Mouse (Mus musculus) common myeloid progenitor, adult 5-6 weeks (primary cell): ENCODE data around the gene C1qc. TPM values are rescaled to one million over a fixed set of nuclear protein-coding genes. Genes with fewer than 3 reads are reported as not detected.
A peak's percentile ranks its signal among the peaks of the same experiment; 100 is the strongest.

Source experiments
- ATAC-seq: replicated peaks from 2 replicates; pipeline ENCODE4 v1.8.0; 2016; ENCODE audit warnings: low read depth, mild to moderate bottlenecking, moderate TSS enrichment, inconsistent platforms; ENCODE audit not compliant: poor library complexity, severe bottlenecking
- total RNA-seq: library from RNA; stranded (forward); fragments of 200-1000, 187-1606 nt; gene quantifications from 2 replicates; pipeline ENCODE4 v1.2.3, GENCODE M21; 2017

Gene C1qc
- total RNA-seq, 1 experiment from 2014 or later, result not detected

DNA sequence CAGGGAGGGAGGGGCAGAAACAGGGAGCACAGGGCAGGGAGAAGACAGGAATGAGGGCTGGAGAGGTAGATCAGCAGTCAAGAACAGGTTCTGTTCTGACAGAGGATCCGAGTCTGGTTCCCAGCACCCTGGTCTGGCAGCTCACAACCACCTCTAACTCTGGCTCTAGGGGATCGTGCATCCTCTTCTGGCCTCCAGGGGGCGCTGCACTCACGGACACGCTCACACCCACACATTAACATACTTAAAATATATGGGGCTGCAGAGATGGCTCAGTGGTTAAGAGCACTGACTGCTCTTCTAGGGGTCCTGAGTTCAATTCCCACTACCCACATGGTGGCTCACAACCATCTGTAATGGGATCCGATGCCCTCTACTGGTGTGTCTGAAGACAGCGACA lies 32.8 kb downstream of the C1qc start:
- no peak for ATAC-seq

DNA sequence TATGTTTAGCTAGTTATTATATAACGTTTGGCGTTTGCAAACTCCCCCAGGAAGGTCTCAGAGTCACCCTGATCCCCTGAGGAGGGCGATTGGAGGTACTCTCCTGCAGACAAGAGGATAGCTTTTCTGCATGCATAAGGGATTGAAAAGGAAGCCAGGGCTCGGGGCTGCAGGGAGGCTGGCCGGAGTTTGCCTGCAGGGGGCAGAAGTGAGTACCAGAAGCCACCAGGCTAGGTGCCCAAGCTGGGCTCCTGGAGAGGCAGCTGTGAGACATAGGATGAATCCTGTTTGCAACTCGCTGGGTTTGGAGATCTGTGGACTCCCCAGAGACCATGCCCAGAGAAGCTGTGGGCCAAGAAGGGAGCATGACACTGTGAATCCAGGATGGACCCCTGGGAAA lies 37.8 kb downstream of the C1qc start:
- ATAC-seq, result no peak

DNA sequence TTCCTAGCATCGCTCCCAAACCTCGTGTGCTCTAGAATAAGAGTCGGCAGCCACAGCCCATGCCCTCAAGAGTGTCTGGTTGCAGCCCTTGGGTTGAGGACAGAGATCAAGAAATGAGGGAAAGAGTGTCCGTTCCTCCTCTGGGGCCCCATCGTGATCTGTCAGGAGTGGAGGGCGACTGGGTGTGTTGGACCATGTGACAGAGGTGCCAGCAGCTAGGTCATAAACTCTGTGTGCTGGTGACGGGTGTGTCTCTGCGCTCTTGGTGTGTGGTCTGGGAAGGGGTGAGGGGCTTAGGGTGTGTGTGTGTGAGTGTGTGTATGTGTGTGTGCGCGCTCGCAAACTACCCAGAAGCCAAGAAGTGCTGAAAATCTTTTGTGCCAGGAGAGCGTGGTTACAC lies 39.9 kb downstream of the C1qc start:
- ATAC-seq, result no peak

DNA sequence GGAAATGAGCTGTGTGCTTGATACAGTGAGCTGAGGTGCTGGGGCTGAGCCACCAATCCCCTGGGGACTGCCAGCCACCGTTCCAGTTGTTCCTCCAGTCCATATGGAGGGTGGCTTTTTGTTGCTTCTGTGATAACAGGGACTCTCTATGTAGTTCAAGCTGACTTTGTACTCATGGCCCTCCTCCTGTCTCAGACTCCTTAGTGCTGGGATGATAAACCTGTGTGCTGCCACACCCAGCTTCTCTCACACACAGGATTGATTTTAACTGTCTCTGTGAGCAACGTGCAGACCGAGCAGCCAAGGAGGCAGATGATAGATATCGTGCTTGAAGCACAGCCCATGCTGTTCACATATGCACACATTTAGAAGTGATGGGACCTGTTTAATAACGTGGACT lies 40.7 kb downstream of the C1qc start:
- no peak for ATAC-seq

DNA sequence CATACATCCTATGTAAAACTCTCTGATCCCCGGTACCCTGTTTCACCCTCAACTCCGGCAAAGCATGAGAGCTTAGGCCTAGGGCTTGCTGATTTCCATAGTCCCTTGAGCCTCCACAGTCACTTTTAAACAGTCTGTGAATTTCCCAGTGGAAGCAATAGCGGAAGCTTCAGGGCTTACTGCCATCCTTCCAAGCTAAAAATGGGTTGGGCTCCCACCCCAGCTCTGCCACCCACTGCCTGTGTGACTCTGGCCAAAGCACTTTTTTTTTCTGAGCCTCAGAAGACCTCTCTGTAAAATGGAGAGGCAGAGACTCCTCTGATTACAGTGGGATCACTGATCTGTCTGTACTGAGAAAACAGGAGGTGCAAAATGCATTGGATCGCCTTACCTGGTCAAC lies 44.3 kb downstream of the C1qc start:
- ATAC-seq, result no peak

DNA sequence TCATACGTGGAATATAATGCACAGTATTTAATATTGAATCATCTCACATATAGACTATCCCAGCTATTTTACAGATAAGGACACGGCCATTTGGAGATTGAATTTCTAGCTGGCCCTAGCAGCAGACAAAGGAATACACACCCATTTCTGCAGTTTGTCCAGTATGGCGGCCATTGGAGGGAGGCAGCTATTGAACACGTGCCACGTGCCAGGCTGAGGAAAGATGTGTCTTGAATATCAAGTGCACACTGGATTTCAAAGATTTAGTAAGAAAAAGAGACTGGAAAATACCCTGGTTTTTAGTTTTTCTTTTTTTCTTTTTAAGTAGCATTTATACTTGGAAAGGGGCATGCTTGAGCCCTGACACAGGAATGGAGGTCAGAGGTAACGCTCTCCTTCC lies 45.7 kb downstream of the C1qc start:
- no peak for ATAC-seq

DNA sequence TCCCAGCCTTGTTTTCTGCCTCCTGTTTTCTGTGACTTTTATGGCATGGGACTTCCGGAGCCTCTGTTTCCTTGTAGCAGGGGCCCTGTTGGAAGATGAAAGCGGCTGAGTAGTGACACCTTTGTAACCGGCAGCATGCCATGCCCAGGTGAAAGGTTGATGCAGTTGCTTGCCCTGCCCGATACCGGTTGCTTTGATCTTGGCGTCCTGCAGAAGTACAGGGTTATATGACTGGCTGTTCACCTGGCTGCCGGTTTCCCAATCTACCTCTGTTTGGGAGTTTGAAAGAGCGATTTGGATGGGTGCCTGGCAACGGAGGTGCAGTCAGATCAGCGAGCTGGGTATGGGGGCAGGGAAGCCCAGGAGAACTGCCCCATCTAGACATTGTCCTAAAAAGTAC lies 50.1 kb downstream of the C1qc start:
- ATAC-seq, result no peak

DNA sequence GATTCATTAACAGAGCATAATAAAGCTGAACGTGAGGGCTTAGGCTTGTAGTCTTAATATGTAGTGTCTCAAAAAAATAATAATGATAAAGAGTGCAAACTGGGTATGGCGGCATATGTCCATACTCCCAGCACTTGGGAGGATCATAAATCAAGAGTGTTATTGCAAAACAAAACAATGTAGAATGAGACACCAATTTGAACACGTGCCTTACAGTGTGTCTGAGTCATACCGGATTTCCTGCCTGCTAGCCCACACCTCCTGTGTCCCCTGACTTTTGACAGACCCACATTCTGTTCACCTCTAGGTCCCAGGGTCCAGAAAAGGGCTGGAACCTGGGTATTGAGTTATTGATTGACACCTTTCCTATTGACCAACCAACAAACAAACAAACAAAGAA lies 50.8 kb downstream of the C1qc start:
- peak; percentile 55 for ATAC-seq

DNA sequence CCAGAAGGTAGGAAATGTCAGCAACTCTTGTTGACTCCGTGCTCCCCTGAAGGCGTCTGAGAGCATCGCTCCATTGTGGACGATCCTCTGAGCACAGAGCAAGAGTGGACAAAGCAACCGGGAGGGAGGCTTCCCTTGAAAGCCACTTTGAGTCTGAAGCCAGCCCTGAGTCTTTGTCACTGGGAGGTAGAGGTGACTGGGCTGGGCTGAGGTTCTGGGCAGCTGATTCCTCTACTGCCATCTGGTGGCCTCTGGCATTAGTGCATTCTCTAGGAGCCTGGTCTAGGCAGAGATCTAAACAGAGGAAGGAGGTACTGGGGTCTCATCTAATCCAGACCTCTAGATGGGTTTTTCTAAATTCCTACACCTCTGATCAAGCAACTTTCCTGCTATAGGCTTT lies 51.8 kb downstream of the C1qc start:
- peak; percentile 90 for ATAC-seq

Other genes starting within 250 kb of the C1qc start
- 2.6 and 6.4 TPM in 2 replicates for gene Ephb2, start 57.1 kb downstream of the C1qc start, total RNA-seq
- gene C1qb, start 6.9 kb downstream of the C1qc start, total RNA-seq, result 0.55 TPM in 1 of 2 replicates, not detected in the other
- gene C1qa, start 5.7 kb upstream of the C1qc start, total RNA-seq, result 1.5 and 2.7 TPM in 2 replicates
- gene Epha8, start 63.8 kb upstream of the C1qc start, total RNA-seq, result not detected in 2 replicates
- gene Zbtb40, start 155.7 kb upstream of the C1qc start, total RNA-seq, result 6.6 and 9.9 TPM in 2 replicates